Mouse (Mus musculus): ENCODE results near the gene Ghr. TPM values are rescaled to one million over a fixed set of nuclear protein-coding genes. Genes with fewer than 3 reads are reported as not detected.

Ghr gene
- polyA plus RNA-seq (2012; rRNA removed): 29.4 and 31.6 TPM in 2 replicates

GRCm38 (mm10) chr15:3582807-3583636 lies at the start of gene Ghr:
Gene Ghr, minus strand, starts transcription at chr15:3583492.

GRCm38 (mm10) chr15:3303426-3303825 lies 279.9 kb downstream of the Ghr start, which contains the start of gene Ccdc152:
Gene Ccdc152, minus strand, starts transcription at chr15:3303526.

GRCm38 (mm10) chr15:3268247-3268646 lies 315.0 kb downstream of the Ghr start, which contains the start of gene Selenop:
Gene Selenop, plus strand, starts transcription at chr15:3268547.

